Mouse (Mus musculus): ENCODE results near the gene Csrnp3. TPM values are rescaled to one million over a fixed set of nuclear protein-coding genes. Genes with fewer than 3 reads are reported as not detected.
"Not testable (repeated sequence)": the region's sequence is repeated elsewhere in the genome, so short reads cannot be mapped to it uniquely, and the experiment has no call there.

The Csrnp3 gene
- polyA plus RNA-seq, 1 experiment from 2014 or later, result 0.42 TPM

DNA sequence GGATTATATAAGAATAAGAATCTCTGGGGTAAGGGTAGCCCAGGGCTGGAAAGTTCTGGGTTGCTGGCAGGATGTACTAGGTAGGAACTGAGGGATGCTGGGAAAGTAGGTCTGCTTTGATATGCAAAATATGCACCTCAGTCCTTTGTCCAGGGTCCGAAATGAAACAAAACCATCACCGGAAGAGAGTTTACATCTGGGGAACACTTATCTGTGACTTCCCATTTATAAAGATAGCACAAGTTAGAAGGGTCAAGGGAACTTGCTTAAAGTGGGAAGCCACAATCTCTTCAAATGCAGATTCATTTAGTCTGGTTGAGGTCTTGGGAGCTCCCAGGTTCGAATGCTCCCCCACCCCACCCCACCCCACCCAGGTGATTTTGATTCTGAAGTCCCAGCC, 4.0 kb upstream of the Csrnp3 start:
- H3K4me1 ChIP-seq (replicated peaks; ENCODE audit: control insufficient read depth, insufficient read depth), result no peaks in the 10 kb centered on the region
- H3K4me2 ChIP-seq (replicated peaks; ENCODE audit: low read depth), result no peak overlapping the region
- H3K9ac ChIP-seq (ENCODE audit: low read length), result no peak overlapping the region
- no peaks in the 10 kb centered on the region for H3K36me3 ChIP-seq (ENCODE audit: control insufficient read depth, insufficient read depth, low read length)
- no peak overlapping the region for H3K27ac ChIP-seq (replicated peaks)
- DNase-seq (ENCODE audit: low spot score), result no peak
- TF ChIP-seq EP300 (optimal IDR thresholded peaks at IDR 0.05), result no peak
- TF ChIP-seq CTCF (IDR thresholded peaks at IDR 0.05; ENCODE audit: low read depth), result no peak
- no peaks in the 10 kb centered on the region for H3K27me3 ChIP-seq (ENCODE audit: control insufficient read depth, insufficient read depth, low read length)
- ATAC-seq (ENCODE audit: low FRiP score, low TSS enrichment), result no peak
- 32% methylated on average over 3 of the region's 3 CpGs for WGBS
- H3K4me3 ChIP-seq (ENCODE audit: low read depth, low read length), result no peak overlapping the region
- no peaks in the 10 kb centered on the region for H3K9me3 ChIP-seq (ENCODE audit: control insufficient read depth, low read length)

DNA sequence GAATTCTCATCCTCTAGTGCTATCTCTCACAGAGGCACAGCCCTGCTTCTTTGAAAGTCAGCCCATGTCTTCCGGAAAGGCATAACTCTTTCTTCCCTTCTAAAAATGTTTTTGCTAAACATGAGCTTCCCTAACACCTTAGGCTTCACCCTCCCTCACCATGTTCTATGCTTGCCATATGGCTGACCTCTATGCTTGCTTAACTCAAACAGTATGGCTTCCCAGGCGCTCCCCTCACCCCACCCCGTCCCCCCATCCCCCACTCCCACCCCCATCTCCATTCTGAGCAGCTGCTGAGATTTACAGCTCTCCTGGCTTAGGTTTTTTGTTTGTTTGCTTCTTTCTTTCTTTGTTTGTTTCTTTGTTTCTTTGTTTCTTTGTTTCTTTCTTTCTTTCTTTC, 3.2 kb upstream of the Csrnp3 start:
- no peak for TF ChIP-seq EP300 (optimal IDR thresholded peaks at IDR 0.05)
- TF ChIP-seq CTCF (IDR thresholded peaks at IDR 0.05; ENCODE audit: low read depth), result no peak
- DNase-seq (ENCODE audit: low spot score), result no peak
- no peaks in the 10 kb centered on the region for H3K4me1 ChIP-seq (replicated peaks; ENCODE audit: control insufficient read depth, insufficient read depth)
- H3K9me3 ChIP-seq (ENCODE audit: control insufficient read depth, low read length), result no peaks in the 10 kb centered on the region
- no peaks in the 10 kb centered on the region for H3K27me3 ChIP-seq (ENCODE audit: control insufficient read depth, insufficient read depth, low read length)
- no peak overlapping the region for H3K4me2 ChIP-seq (replicated peaks; ENCODE audit: low read depth)
- no peaks in the 10 kb centered on the region for H3K36me3 ChIP-seq (ENCODE audit: control insufficient read depth, insufficient read depth, low read length)
- H3K9ac ChIP-seq (ENCODE audit: low read length), result no peak overlapping the region
- ATAC-seq (ENCODE audit: low FRiP score, low TSS enrichment), result no peak
- H3K27ac ChIP-seq (replicated peaks), result no peak overlapping the region
- 29% methylated on average over 3 of the region's 3 CpGs for WGBS
- H3K4me3 ChIP-seq (ENCODE audit: low read depth, low read length), result no peak overlapping the region

DNA sequence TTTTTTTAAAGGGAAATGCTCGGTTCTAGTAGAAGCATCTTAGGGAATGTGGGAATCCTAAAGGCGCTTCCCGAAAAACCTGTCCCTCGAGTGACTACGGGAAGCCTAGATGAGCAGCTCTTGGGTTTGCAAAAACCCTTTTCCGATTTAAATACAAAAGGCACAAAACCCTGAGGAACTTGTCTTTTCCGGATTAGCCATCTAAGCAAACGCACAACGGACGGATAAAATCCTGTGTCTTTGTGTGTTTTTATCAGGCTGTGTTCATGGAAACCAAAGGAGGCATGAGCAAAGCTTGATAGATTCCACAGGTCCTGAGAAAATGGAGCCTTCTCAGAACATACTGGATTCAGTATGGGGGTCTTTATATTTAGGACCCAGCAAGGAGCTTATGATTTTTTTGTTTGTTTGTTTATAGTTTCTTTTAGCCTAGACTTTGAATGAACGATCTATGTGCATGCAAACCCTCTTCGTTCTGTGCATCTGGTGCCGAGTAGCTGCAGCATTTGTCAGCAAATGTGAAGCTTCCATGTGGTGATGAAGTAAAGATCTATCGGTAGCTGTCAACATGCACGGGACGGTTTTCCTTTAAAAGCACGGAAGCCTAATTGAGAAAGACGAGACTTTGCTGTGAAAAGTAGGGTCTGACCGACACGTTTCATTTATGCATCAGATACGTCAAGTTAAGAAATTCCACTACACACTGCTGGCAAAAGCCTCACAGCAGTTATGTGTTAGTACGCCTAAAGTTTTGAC, 611 bp downstream of the Csrnp3 start:
- WGBS, result 3% methylated on average over 22 of the region's 22 CpGs
- Histone ChIP-seq H3K27me3 (ENCODE audit: control insufficient read depth, insufficient read depth, low read length) (no peaks in the 10 kb centered on the region), H3K27ac (replicated peaks) (no peak overlapping the region), H3K4me2 (replicated peaks; ENCODE audit: low read depth) (peak overlapping the region; percentile 54), H3K36me3 (ENCODE audit: control insufficient read depth, insufficient read depth, low read length) (no peaks in the 10 kb centered on the region), H3K4me3 (ENCODE audit: low read depth, low read length) (peak overlapping the region; percentile 41), H3K9me3 (ENCODE audit: control insufficient read depth, low read length) (no peaks in the 10 kb centered on the region), H3K9ac (ENCODE audit: low read length) (peak overlapping the region; percentile 35; the same call in 1 of the 2 replicates), H3K4me1 (replicated peaks; ENCODE audit: control insufficient read depth, insufficient read depth) (no peaks in the 10 kb centered on the region)
- DNase-seq (ENCODE audit: low spot score), result no peak
- ATAC-seq (ENCODE audit: low FRiP score, low TSS enrichment), result no peak
- TF ChIP-seq EP300 (optimal IDR thresholded peaks at IDR 0.05) (no peak), CTCF (IDR thresholded peaks at IDR 0.05; ENCODE audit: low read depth) (no peak)

DNA sequence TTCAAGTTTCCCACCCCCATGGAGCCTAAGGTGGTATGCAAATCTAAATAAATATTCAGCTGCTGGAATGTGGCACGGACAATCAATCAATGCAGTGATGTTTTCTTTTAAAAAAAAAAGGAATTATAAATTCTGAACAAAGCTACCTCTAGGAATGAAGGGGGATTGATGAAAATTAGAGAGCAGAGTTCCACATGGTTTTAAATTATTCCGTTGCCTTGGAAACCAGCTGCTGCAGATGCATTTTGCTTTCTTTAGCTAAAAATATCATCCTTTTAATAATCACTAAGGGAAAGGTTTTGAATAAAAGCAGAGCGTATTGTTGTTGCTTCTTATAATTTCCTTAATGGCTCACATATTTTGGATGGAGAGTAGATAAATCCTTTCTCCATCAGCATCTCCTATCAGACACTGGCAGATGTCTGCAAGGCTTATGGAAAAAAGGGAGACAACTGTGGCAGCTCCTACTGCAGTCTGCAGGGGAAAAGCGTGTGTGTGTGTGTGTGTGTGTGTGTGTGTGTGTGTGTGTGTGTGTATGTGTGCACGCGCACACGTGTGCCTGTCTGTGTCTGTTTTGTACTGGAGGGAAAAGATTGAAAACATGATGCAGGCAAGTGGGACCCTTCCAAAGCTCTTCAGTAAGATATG, 2.0 kb downstream of the Csrnp3 start:
- Histone ChIP-seq H3K9ac (ENCODE audit: low read length) (no peak overlapping the region), H3K36me3 (ENCODE audit: control insufficient read depth, insufficient read depth, low read length) (no peaks in the 10 kb centered on the region), H3K4me2 (replicated peaks; ENCODE audit: low read depth) (no peak overlapping the region), H3K4me1 (replicated peaks; ENCODE audit: control insufficient read depth, insufficient read depth) (no peaks in the 10 kb centered on the region), H3K9me3 (ENCODE audit: control insufficient read depth, low read length) (no peaks in the 10 kb centered on the region), H3K27ac (replicated peaks) (no peak overlapping the region), H3K4me3 (ENCODE audit: low read depth, low read length) (no peak overlapping the region), H3K27me3 (ENCODE audit: control insufficient read depth, insufficient read depth, low read length) (no peaks in the 10 kb centered on the region)
- 54% methylated on average over 7 of the region's 7 CpGs for WGBS
- no peak for TF ChIP-seq CTCF (IDR thresholded peaks at IDR 0.05; ENCODE audit: low read depth)
- TF ChIP-seq EP300 (optimal IDR thresholded peaks at IDR 0.05), result no peak
- ATAC-seq (ENCODE audit: low FRiP score, low TSS enrichment), result no peak
- DNase-seq (ENCODE audit: low spot score), result no peak

DNA sequence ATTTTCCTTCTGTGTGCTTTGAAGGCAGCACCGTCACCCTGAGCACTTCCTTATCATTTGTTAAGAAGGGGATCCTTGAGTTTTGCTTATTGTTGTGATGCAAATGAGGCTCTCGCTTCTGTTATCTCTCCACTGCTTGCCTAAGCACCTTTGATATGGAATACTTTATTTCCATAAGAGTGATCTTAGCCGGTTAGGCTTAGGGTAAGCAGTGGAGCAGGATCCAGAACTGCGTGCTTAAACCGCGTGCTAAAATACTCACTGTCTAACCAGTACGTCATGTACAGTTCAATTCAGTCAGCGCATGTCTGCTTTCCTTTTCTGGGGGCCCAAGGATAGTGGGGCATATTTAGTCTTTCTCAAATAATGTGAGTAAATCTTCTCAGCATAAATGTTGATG, 3.1 kb downstream of the Csrnp3 start:
- WGBS, result 55% methylated on average over 8 of the region's 8 CpGs
- Histone ChIP-seq H3K36me3 (ENCODE audit: control insufficient read depth, insufficient read depth, low read length) (no peaks in the 10 kb centered on the region), H3K4me1 (replicated peaks; ENCODE audit: control insufficient read depth, insufficient read depth) (no peaks in the 10 kb centered on the region), H3K4me2 (replicated peaks; ENCODE audit: low read depth) (no peak overlapping the region), H3K4me3 (ENCODE audit: low read depth, low read length) (no peak overlapping the region), H3K27me3 (ENCODE audit: control insufficient read depth, insufficient read depth, low read length) (no peaks in the 10 kb centered on the region), H3K9me3 (ENCODE audit: control insufficient read depth, low read length) (no peaks in the 10 kb centered on the region), H3K9ac (ENCODE audit: low read length) (no peak overlapping the region), H3K27ac (replicated peaks) (no peak overlapping the region)
- DNase-seq (ENCODE audit: low spot score), result no peak
- no peak for TF ChIP-seq EP300 (optimal IDR thresholded peaks at IDR 0.05)
- no peak for ATAC-seq (ENCODE audit: low FRiP score, low TSS enrichment)

DNA sequence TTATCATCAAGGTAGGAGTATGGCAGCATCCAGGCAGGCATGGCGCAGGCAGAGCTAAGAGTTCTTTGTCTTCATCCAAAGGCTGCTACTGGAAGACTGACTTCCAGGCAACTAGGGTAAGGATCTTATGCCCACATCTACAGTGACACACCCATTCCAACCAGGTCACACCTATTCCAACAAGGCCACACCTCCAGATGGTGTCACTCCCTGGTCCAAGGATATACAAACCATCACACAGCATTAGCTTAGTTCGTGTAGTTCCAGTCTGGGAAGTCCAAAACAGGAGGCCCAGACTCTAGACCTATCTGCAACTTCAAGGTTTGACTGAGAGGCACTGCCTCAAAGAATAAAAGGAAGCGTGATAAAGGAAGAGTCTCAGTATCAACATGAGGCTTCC, 4.7 kb downstream of the Csrnp3 start:
- not testable (repeated sequence) for ATAC-seq (ENCODE audit: low FRiP score, low TSS enrichment); H3K9ac ChIP-seq (ENCODE audit: low read length); H3K27ac ChIP-seq (replicated peaks); H3K36me3 ChIP-seq (ENCODE audit: control insufficient read depth, insufficient read depth, low read length); H3K4me3 ChIP-seq (ENCODE audit: low read depth, low read length); H3K27me3 ChIP-seq (ENCODE audit: control insufficient read depth, insufficient read depth, low read length); DNase-seq (ENCODE audit: low spot score); H3K9me3 ChIP-seq (ENCODE audit: control insufficient read depth, low read length); H3K4me1 ChIP-seq (replicated peaks; ENCODE audit: control insufficient read depth, insufficient read depth); H3K4me2 ChIP-seq (replicated peaks; ENCODE audit: low read depth)
- 91% methylated on average over 3 of the region's 3 CpGs for WGBS

Data from stomach, postnatal 0 days (tissue).